Mouse (Mus musculus): Measurements from ENCODE around the gene Fbxw10. TPM values are rescaled to one million over a fixed set of nuclear protein-coding genes. Genes with fewer than 3 reads are reported as not detected.

Gene Fbxw10
- polyA plus RNA-seq, 2 experiments = 0.56 to 0.67 TPM

DNA sequence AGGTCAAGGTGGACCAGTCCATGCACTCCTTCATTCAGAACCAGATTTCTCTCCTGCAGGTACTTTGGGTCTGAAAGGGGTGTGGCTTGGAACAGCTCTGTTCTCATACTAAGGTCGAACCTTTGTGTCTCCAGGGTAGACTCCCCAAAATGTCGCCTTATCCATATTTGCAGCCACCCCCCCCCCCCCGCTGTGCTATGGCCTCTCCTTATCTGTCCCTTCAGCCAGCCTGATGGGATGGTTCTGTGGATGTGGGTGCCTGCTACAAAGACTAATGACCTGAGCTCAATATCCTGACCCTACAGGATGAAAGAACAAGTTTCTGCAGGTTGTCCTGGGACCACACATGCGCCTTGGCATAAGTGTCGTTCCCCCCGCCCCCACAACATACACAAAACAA, 6.5 kb downstream of the Fbxw10 start:
- Histone ChIP-seq H3K9ac (ENCODE audit: low read depth, low read length, severe bottlenecking) (no peak overlapping the region), H3K4me2 (replicated peaks; ENCODE audit: low read depth, low read length, severe bottlenecking) (no peak overlapping the region), H3K27me3 (ENCODE audit: control insufficient read depth, insufficient read depth, low read length) (no peaks in the 10 kb centered on the region), H3K27ac (replicated peaks; ENCODE audit: low read depth, low read length) (no peak overlapping the region), H3K36me3 (ENCODE audit: control insufficient read depth, insufficient read depth, low read length) (no peaks in the 10 kb centered on the region), H3K4me1 (ENCODE audit: control insufficient read depth, insufficient read depth, low read length) (no peaks in the 10 kb centered on the region), H3K4me3 (replicated peaks; ENCODE audit: low read length) (no peak overlapping the region), H3K9me3 (ENCODE audit: control insufficient read depth, low read length) (no peaks in the 10 kb centered on the region)
- no peak for ATAC-seq (ENCODE audit: low FRiP score, low read depth)
- WGBS = 87% methylated on average over 6 of the region's 6 CpGs
- TF ChIP-seq POLR2A (IDR thresholded peaks at IDR 0.05; ENCODE audit: borderline replicate concordance, extremely low read depth, insufficient read depth, insufficient read length) = no peak
- DNase-seq (ENCODE audit: low spot score) = no peak

DNA sequence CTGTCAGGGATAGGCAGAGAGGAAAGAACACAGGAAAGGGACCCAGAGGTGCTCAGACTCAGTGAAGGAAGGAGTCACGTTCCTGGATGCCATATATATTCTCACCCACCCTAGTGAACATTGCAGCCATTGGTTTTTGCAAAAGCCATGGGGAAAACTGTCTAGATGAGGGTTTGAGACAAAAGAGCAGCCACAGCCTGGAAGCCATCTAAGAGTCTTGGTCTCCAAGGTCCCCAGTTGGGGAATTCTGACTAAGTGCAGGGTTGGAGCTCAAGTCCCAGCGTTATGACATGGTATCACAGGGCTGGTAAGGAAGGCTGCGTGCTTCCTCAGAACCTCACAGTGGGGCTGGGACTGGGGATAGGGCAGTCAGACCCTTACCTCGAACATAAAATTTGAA, 18.7 kb downstream of the Fbxw10 start:
- Histone ChIP-seq H3K4me3 (replicated peaks; ENCODE audit: low read length) (no peak overlapping the region), H3K27me3 (ENCODE audit: control insufficient read depth, insufficient read depth, low read length) (no peaks in the 10 kb centered on the region)
- WGBS = 72% methylated on average over 4 of the region's 4 CpGs

DNA sequence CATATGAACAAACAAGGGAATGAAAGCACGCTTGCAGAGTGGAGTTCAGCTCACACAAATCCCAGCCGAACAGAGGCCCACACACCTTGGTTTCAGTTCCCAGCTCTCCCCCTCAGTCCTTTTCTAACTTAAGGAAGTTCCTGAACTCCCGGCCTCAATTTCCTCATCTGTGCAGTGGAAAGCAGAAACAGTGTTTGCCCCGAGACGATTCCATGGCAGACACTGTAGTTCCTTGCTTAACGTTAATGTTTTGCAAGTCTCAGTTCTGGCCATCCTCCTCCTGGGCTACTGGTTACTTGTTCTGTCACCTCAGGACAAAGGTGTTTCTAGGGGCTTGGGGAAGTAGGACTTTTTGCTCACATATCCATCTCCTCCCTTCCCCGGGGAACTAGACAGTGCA, 19.8 kb downstream of the Fbxw10 start:
- DNase-seq (ENCODE audit: low spot score) = no peak
- no peaks in the 10 kb centered on the region for H3K36me3 ChIP-seq (ENCODE audit: control insufficient read depth, insufficient read depth, low read length)
- H3K27ac ChIP-seq (replicated peaks; ENCODE audit: low read depth, low read length) = no peak overlapping the region
- ATAC-seq (ENCODE audit: low FRiP score, low read depth) = no peak
- H3K4me3 ChIP-seq (replicated peaks; ENCODE audit: low read length) = no peak overlapping the region
- H3K9ac ChIP-seq (ENCODE audit: low read depth, low read length, severe bottlenecking) = no peak overlapping the region
- H3K4me1 ChIP-seq (ENCODE audit: control insufficient read depth, insufficient read depth, low read length) = 0 out of 2 replicates have a peak, but pooled peaks cover 2% of the 10 kb centered on the region
- H3K27me3 ChIP-seq (ENCODE audit: control insufficient read depth, insufficient read depth, low read length) = no peaks in the 10 kb centered on the region
- no peaks in the 10 kb centered on the region for H3K9me3 ChIP-seq (ENCODE audit: control insufficient read depth, low read length)
- no peak for TF ChIP-seq POLR2A (IDR thresholded peaks at IDR 0.05; ENCODE audit: borderline replicate concordance, extremely low read depth, insufficient read depth, insufficient read length)
- WGBS = 83% methylated on average over 7 of the region's 7 CpGs
- no peak overlapping the region for H3K4me2 ChIP-seq (replicated peaks; ENCODE audit: low read depth, low read length, severe bottlenecking)

More for the DNA sequence above, 18.7 kb downstream of the Fbxw10 start:
- Histone ChIP-seq H3K9ac (ENCODE audit: low read depth, low read length, severe bottlenecking) (no peak overlapping the region), H3K36me3 (ENCODE audit: control insufficient read depth, insufficient read depth, low read length) (no peaks in the 10 kb centered on the region), H3K4me1 (ENCODE audit: control insufficient read depth, insufficient read depth, low read length) (0 out of 2 replicates have a peak, but pooled peaks cover 2% of the 10 kb centered on the region), H3K27ac (replicated peaks; ENCODE audit: low read depth, low read length) (no peak overlapping the region), H3K9me3 (ENCODE audit: control insufficient read depth, low read length) (no peaks in the 10 kb centered on the region), H3K4me2 (replicated peaks; ENCODE audit: low read depth, low read length, severe bottlenecking) (no peak overlapping the region)
- no peak for TF ChIP-seq POLR2A (IDR thresholded peaks at IDR 0.05; ENCODE audit: borderline replicate concordance, extremely low read depth, insufficient read depth, insufficient read length)
- no peak for DNase-seq (ENCODE audit: low spot score)
- no peak for ATAC-seq (ENCODE audit: low FRiP score, low read depth)

DNA sequence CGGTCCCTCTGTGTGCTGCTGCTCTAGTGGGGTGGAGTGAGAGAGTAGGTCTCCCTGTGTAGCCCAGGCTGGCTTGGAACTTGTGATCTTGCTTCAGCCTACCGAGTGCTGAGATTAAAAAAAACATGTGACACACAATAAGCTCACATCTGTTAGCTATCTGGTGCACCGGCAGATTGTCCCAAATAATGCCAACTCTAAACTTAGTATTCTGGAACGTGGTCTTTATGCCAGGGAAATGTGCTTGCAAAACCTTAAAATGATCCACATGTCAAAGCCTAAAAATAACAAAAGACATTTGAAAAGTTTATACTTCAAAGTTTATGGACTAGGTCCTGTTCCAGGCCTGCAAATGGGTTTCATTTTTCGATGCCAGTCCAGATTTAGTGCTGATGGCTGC, 22.3 kb downstream of the Fbxw10 start:
- Histone ChIP-seq H3K4me2 (replicated peaks; ENCODE audit: low read depth, low read length, severe bottlenecking) (no peak overlapping the region), H3K27me3 (ENCODE audit: control insufficient read depth, insufficient read depth, low read length) (no peaks in the 10 kb centered on the region), H3K27ac (replicated peaks; ENCODE audit: low read depth, low read length) (no peak overlapping the region), H3K4me1 (ENCODE audit: control insufficient read depth, insufficient read depth, low read length) (0 out of 2 replicates have a peak, but pooled peaks cover 2% of the 10 kb centered on the region), H3K4me3 (replicated peaks; ENCODE audit: low read length) (no peak overlapping the region), H3K36me3 (ENCODE audit: control insufficient read depth, insufficient read depth, low read length) (no peaks in the 10 kb centered on the region), H3K9me3 (ENCODE audit: control insufficient read depth, low read length) (no peaks in the 10 kb centered on the region), H3K9ac (ENCODE audit: low read depth, low read length, severe bottlenecking) (no peak overlapping the region)
- no peak for ATAC-seq (ENCODE audit: low FRiP score, low read depth)
- DNase-seq (ENCODE audit: low spot score) = peak; percentile 30
- WGBS = 48% methylated on average over 5 of the region's 5 CpGs
- TF ChIP-seq POLR2A (IDR thresholded peaks at IDR 0.05; ENCODE audit: borderline replicate concordance, extremely low read depth, insufficient read depth, insufficient read length) = no peak

DNA sequence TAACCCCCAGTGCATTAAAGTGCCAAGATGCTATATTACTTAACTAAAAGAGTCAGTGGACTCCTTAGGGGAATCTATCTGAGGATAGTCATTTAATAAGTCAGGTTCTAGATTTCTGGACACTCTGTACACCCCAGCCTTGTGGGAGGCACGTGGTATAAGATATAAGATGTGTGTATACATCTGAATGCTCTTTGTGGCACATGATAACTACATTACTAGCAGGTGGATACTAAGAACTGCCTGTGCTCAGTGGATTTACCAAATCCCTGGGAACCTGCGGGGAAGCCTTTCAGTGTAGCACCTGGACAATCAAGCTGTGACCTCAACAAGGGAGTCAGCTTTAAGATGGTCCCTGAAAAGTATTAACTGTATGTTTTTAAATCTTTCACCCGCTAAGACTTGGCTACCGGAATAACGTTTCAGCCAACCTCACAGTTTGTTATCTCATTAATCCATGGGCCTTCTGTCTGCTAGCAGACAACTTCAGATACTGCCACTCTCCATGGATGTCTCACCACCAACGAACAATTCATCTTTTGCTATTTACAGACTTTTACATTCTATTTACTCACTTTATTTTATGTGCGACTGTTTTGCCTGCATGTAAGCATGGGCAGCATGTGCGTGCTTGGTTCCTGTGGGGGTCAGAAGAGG, 23.0 kb downstream of the Fbxw10 start:
- H3K9me3 ChIP-seq (ENCODE audit: control insufficient read depth, low read length) = no peaks in the 10 kb centered on the region
- WGBS = 76% methylated on average over 8 of the region's 8 CpGs
- ATAC-seq (ENCODE audit: low FRiP score, low read depth) (no peak), DNase-seq (ENCODE audit: low spot score) (no peak)
- no peaks in the 10 kb centered on the region for H3K27me3 ChIP-seq (ENCODE audit: control insufficient read depth, insufficient read depth, low read length)
- 0 out of 2 replicates have a peak, but pooled peaks cover 2% of the 10 kb centered on the region for H3K4me1 ChIP-seq (ENCODE audit: control insufficient read depth, insufficient read depth, low read length)
- no peaks in the 10 kb centered on the region for H3K36me3 ChIP-seq (ENCODE audit: control insufficient read depth, insufficient read depth, low read length)
- H3K4me3 ChIP-seq (replicated peaks; ENCODE audit: low read length) = no peak overlapping the region
- H3K27ac ChIP-seq (replicated peaks; ENCODE audit: low read depth, low read length) = no peak overlapping the region
- TF ChIP-seq POLR2A (IDR thresholded peaks at IDR 0.05; ENCODE audit: borderline replicate concordance, extremely low read depth, insufficient read depth, insufficient read length) = no peak
- H3K9ac ChIP-seq (ENCODE audit: low read depth, low read length, severe bottlenecking) = no peak overlapping the region
- no peak overlapping the region for H3K4me2 ChIP-seq (replicated peaks; ENCODE audit: low read depth, low read length, severe bottlenecking)
